Mouse (Mus musculus): ENCODE measurements around the gene Lingo1.

GRCm38 (mm10) chr9:56795721-56796655 is at the start of gene Lingo1:
- TF ChIP-seq MAX (IDR thresholded peaks at IDR 0.05; ENCODE audit: low read depth), result no peak
- no peak for TF ChIP-seq POLR2A (IDR thresholded peaks at IDR 0.05; ENCODE audit: insufficient read length, low read depth)
- no peak for TF ChIP-seq POLR2AphosphoS2 (IDR thresholded peaks at IDR 0.05; ENCODE audit: insufficient read length, low read depth)
- TF ChIP-seq MYOG (IDR thresholded peaks at IDR 0.05; ENCODE audit: control insufficient read depth in 1 of 3, insufficient read depth in 1 of 3, insufficient read length in 2 of 3, low read depth in 2 of 3), result no peak
- no peak for TF ChIP-seq TCF12 (IDR thresholded peaks at IDR 0.05; ENCODE audit: insufficient read depth, poor library complexity, severe bottlenecking)
- no peak for TF ChIP-seq MYOD1 (IDR thresholded peaks at IDR 0.05; ENCODE audit: control insufficient read depth in 1 of 3, insufficient read length in 2 of 3, low read depth in 2 of 3)
- TF ChIP-seq USF1 (IDR thresholded peaks at IDR 0.05; ENCODE audit: low read depth), result no peak
- TF ChIP-seq CEBPB (IDR thresholded peaks at IDR 0.05; ENCODE audit: insufficient read depth, poor library complexity, severe bottlenecking), result no peak
- TF ChIP-seq SRF (IDR thresholded peaks at IDR 0.05; ENCODE audit: control insufficient read depth, insufficient read length, low read depth), result no peak
- TF ChIP-seq REST (IDR thresholded peaks at IDR 0.05; ENCODE audit: insufficient read depth, insufficient read length), result no peak

Data from myocyte (in vitro differentiated cells).